Mouse (Mus musculus) skeletal muscle tissue, adult 2 months (tissue): ENCODE measurements around the gene Glis3.

Experiments used
- DNase-seq: peaks from one replicate; pipeline ENCODE4 v3.0.0-alpha.2; 2012; ENCODE audit warnings: low read depth, low spot score

Glis3 gene

GRCm38 (mm10) chr19:28493605-28494260, 186.1 kb downstream of the Glis3 start:
- no peak for DNase-seq

- no peak for DNase-seq
Observed at GRCm38 (mm10) chr19:28478055-28478454, 201.8 kb downstream of the Glis3 start.

- no peak for DNase-seq
Observed at GRCm38 (mm10) chr19:28477326-28477863, 202.5 kb downstream of the Glis3 start.

- DNase-seq = no peak
Observed at GRCm38 (mm10) chr19:28473621-28474020, 206.3 kb downstream of the Glis3 start.

- DNase-seq = no peak
Observed at GRCm38 (mm10) chr19:28471144-28471543, 208.7 kb downstream of the Glis3 start.

- DNase-seq = no peak
Observed at GRCm38 (mm10) chr19:28465779-28466178, 214.1 kb downstream of the Glis3 start.

GRCm38 (mm10) chr19:28454331-28454730, 225.5 kb downstream of the Glis3 start:
- DNase-seq = no peak

- no peak for DNase-seq
Observed at GRCm38 (mm10) chr19:28452951-28453520, 226.8 kb downstream of the Glis3 start.

GRCm38 (mm10) chr19:28448811-28449210, 231.1 kb downstream of the Glis3 start:
- no peak for DNase-seq

GRCm38 (mm10) chr19:28442161-28442560, 237.7 kb downstream of the Glis3 start:
- DNase-seq = no peak

- DNase-seq = no peak
Observed at GRCm38 (mm10) chr19:28436457-28437148, 243.3 kb downstream of the Glis3 start.

GRCm38 (mm10) chr19:28428220-28428816, 251.6 kb downstream of the Glis3 start:
- DNase-seq = no peak

- DNase-seq = no peak
Observed at GRCm38 (mm10) chr19:28424180-28424579, 255.7 kb downstream of the Glis3 start.

GRCm38 (mm10) chr19:28422939-28423338, 256.9 kb downstream of the Glis3 start:
- no peak for DNase-seq

- DNase-seq = no peak
Observed at GRCm38 (mm10) chr19:28416069-28416468, 263.8 kb downstream of the Glis3 start.

GRCm38 (mm10) chr19:28408787-28409186, 271.1 kb downstream of the Glis3 start:
- no peak for DNase-seq

- no peak for DNase-seq
Observed at GRCm38 (mm10) chr19:28402956-28403355, 276.9 kb downstream of the Glis3 start.

- DNase-seq = no peak
Observed at GRCm38 (mm10) chr19:28395584-28395861, 284.4 kb downstream of the Glis3 start.

GRCm38 (mm10) chr19:28394826-28395583, 284.9 kb downstream of the Glis3 start:
- DNase-seq = no peak

GRCm38 (mm10) chr19:28393766-28394165, 286.1 kb downstream of the Glis3 start:
- DNase-seq = no peak

GRCm38 (mm10) chr19:28392838-28393237, 287.0 kb downstream of the Glis3 start:
- no peak for DNase-seq

- DNase-seq = no peak
Observed at GRCm38 (mm10) chr19:28390920-28391319, 289.0 kb downstream of the Glis3 start.
